Mouse (Mus musculus) frontal cortex, postnatal 10 days (tissue): ENCODE results near the gene 3110021N24Rik.
"Not testable (repeated sequence)": the region's sequence is repeated elsewhere in the genome, so short reads cannot be mapped to it uniquely, and the experiment has no call there.

Source experiments
- DNase-seq, 2 experiments: peaks; one replicate each; pipeline ENCODE4 v3.0.0; 2022; ENCODE audit warnings: low spot score in 2 of 2, mixed read lengths in 1 of 2

Gene 3110021N24Rik

DNA sequence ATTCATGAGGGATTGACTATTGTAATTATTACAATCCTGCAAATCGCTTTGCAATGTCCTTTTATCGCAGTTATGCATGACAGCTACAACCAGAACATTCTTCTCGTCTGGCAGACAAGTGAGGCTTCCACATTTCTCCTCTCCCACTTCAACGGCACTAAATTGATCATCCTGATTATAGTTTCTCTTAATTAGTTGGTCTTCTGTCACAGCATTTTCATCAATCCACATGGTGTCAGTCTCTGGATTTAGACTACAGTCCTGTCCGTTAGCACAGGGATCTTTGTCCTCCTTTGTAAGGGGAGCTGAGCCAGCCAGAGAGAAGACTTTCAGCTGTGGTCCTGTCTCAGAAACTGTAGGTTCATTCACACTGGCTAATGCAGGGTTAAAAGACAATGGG lies at the start of gene 3110021N24Rik:
TSS of gene 3110021N24Rik (plus strand) at position 301 of the 400 bp plus-strand sequence.
- DNase-seq, result no peak

DNA sequence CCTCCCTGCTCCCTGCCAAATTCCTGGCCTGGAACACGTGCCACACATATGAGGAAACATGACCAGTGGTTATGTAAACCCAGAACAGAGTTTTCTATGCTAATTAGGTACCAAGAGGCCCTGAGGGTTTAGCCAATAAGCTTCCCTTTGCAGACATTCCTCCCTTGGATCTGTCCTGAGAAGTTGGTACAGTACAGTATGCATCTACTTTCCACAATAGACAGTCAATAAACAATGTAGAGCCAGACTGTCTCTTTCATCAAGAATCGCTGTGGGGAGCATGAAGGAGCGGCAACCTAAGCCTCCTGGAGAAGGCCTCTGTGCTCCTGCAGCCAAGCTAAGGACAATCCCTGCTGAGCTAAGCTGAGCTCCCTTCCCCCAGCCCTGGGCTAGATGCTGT lies 33.3 kb upstream of the 3110021N24Rik start:
- DNase-seq, result no peak

DNA sequence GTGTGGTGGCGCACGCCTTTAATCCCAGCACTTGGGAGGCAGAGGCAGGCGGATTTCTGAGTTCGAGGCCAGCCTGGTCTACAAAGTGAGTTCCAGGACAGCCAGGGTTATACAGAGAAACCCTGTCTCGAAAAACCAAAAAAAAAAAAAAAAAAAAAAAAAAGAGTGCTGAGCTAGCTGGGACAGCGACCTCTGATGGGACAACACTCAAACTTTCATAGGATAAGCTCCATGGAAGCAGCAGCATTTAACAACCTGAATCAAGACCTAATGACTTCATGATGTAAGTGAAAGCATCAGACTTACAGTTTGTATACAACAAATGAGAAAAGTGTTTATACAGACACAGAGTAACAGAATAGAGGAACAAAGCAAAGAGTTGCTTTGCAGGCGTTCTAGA lies 32.4 kb upstream of the 3110021N24Rik start:
- DNase-seq, result not testable (repeated sequence)

DNA sequence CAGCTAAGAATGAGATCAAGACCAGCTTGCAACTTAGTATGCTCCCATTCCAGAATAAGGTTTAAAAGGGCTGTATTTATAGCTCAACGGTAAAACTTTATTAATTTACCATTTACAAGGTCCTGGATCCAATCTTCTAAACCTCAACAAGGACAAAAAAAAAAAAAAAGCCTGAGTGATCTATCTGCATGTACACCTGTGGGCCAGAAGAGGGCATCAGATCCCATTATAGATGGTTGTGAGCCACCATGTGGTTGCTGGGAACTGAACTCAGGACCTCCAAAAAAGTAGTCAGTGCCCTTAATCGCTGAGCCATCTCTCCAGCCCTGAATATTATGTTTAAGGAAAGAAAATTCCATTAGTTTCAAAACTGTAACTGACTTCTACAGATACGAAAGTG lies 29.0 kb upstream of the 3110021N24Rik start:
- no peak for DNase-seq

DNA sequence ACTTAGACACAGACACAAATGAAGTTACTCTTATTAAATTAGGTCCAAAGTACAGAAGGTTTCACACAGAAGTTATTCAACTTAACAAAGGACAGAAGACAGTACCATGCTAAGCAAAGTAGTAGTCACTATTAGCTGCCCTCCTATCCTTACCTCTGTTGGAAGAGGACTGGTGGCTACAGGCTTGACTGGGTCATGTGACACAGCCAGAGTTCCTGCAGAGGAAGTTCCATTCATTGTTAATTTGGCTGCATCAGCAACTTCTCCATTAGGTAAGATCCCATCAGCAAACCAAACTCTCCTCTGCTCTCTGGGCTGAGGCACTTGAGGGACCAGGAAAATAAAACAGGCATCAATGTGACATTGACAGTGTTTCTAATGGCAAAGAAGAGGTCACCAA lies 28.0 kb upstream of the 3110021N24Rik start:
- no peak for DNase-seq

DNA sequence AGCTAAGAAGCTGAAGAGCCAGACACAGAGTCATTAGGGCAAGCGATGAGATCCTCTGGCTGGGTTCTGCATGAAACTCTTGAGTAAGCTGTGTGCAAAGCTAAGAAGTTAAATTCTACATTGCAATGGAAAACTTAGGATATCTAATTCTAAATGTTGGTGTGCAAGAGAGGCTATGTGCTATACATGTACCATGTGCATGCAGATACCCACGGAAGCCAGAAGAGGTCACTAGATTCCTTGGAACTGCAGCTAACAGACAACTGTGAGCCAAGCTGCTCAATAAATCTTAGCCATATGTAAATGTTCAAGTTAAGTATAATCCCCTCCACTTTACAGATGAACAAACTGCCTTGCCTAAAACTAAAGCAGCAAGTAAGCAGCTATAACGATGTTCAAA lies 22.5 kb upstream of the 3110021N24Rik start:
- no peak for DNase-seq

DNA sequence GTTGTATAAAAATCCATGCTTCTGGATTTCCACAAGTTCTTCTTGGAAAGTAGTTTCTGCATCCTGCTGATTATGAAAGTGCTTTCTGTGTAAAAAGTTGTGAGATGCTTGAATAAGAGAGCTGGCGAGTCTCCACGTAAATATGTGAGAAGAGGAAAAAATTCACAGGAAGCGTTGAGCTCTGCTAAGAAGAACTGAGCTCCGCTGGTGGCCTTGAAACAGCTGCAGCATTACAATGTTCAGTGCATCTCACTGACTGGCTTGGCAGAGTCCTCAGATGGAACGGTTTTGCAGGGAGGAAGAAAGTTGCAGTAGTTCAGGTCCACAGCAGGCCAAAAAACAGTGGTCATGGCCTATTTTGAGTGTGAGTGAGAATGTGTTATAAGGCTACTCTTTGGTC lies 11.2 kb upstream of the 3110021N24Rik start:
- DNase-seq, result no peak

DNA sequence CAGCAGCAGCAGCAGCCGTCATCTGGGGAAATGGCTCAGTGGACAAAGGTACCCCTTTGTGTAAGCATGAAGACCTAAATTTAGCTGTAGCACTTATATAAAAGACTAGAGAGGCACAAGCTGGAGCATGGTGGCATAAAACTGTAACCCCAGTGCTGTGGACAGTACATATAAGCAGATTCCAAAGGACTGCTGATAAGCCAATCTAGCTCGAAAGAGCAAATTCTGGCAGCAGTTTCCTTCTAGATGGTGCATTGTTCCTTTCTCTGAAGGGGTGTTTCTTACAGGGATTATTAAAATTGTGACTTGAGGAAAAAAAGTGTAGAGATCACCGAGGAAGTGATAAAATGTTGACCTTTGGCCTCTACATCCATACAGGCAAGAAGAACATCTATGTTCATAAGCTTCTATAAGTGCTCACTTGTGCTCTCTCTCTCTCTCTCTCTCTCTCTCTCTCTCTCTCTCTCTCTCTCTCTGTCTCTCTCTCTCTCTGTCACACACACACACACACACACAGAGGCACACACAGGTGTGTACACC lies 1.9 kb downstream of the 3110021N24Rik start:
- DNase-seq, result no peak

DNA sequence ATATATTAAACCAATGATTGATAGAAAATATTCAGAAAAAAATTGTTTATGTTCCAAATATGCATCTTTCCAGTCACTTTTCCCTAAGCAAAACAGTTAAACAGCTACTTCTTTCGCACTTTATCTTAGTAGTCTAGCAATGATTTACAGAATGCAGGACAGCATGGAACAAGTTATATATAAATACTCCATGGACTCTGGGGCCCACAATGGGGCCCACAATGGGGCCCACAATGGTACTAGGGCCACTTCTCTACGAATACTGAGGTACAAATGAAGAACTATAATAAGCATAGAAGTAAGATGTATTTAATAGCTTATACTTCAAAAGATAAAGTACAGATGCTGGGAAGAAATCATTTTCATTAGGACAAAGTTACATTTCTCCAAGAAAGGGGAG lies 4.7 kb downstream of the 3110021N24Rik start:
- no peak for DNase-seq

DNA sequence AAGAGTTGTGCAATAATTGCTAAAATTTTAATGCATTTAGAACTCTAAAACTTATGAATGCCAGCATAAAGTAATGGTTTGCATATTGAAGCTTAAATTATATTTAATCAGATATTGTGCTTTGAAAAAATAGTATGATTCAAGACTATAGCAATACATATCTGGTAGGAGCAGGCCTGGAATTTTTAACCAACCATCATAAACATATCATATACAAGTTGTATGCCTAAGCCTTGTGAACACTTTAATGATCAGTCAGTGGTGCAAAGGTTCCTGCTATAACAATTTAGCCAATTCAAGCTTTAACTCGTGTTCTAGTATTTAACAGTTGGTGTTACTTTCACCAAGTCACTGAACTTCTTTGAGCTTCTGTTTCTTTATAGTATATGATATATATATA lies 11.0 kb downstream of the 3110021N24Rik start:
- no peak for DNase-seq

DNA sequence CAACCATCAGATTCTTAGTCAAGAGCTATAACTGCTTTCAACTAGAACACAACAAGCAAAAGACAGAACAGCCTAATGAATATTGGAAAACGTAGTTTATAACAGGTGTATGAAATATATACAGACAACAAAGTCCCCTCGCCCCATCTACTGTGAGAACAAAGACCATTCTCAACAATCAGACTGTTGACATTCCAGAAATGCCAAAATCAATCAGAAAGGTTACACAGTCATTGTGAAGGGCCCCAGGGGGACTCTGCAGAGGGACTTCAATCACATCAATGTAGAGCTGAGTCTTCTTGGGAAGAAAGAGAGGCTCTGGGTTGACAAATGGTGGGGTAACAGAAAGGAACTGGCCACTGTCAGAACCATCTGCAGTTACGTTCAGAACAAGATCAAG lies 12.1 kb downstream of the 3110021N24Rik start:
- DNase-seq, result no peak

DNA sequence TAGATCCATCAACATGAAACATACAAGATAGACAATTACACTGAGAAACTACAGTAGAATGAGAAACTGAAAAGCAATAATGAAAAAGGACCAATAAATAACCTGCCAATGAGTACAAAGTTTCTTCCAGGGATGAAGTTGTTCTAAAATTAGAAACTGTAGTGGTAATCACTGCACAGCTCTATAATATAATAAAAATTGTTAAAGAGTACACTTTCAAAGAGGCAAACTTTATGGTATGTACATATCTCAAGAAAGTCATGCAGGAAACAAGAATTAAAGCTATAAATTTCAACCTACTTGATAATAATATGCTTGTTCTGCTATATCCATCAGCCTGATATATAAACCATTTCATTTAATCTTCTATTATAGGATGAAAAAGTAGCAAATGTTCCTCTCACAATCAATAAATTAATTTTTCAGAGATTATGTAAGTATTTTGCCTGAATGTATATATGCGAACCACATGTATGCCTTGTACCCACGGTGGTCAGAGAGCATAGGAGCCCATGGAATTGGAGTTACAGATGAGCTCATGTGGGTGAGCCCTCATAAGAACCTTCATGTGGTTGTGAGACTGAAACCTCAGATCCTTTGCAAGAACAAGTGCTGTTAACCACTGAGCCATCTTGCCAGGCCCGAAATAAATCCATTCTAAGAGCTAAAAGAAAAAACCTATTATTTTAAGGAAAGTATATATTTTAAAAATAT lies 26.9 kb downstream of the 3110021N24Rik start:
- DNase-seq, result no peak

DNA sequence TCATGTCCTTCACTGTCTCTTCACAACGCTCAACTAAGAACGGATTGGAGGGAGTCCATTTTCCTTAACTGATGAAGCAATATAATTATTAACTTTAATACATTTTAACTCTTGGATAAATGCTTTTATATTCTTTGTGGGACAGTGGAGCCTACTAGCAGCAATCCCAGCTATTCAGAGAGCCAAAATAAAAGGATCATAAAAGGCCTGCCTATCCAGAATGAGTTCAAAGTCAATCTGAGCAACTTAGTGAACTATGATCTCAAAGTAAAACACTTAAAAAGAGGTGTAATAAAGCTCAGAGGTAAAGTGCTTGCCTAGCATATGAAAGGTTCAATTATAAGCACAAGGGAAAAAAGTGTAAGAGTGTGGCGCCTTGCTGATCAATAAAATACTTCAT lies 40.1 kb downstream of the 3110021N24Rik start:
- DNase-seq, result no peak

DNA sequence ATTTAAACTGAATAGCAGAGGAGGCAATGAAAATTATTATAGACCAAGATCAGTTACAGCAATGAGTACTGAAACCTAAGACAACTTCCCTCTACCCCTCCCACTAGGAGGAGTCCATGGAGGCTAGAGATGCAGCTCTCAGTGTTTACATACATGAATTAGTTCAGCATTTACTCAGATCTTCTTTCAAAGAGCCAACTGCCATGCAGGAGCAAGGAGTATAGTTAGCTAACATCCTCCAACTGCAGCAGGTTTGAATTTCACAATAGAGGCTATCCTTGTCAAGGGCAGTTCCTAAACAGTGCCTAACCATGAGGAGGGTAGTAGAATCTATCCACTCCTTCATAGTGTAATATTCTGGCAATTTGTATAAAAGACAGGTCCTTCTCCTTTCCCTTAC lies 49.1 kb downstream of the 3110021N24Rik start:
- DNase-seq, result no peak

DNA sequence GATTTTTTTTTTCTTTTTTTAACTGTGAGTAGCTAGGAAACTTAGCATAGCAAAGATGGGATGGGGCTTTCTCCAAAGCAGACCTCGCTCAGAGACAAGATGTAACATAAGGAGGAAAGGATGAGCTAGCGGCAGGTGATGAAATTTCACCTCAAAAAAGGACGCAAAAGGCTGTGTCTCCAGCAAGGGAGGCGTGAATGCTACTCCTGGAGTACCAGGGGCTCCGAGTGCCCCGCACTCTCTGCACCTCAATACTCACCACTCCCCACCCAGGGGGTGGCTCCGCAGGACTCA lies 60.3 kb downstream of the 3110021N24Rik start:
- peak in 1 of 2 experiments; percentile 29 for DNase-seq

DNA sequence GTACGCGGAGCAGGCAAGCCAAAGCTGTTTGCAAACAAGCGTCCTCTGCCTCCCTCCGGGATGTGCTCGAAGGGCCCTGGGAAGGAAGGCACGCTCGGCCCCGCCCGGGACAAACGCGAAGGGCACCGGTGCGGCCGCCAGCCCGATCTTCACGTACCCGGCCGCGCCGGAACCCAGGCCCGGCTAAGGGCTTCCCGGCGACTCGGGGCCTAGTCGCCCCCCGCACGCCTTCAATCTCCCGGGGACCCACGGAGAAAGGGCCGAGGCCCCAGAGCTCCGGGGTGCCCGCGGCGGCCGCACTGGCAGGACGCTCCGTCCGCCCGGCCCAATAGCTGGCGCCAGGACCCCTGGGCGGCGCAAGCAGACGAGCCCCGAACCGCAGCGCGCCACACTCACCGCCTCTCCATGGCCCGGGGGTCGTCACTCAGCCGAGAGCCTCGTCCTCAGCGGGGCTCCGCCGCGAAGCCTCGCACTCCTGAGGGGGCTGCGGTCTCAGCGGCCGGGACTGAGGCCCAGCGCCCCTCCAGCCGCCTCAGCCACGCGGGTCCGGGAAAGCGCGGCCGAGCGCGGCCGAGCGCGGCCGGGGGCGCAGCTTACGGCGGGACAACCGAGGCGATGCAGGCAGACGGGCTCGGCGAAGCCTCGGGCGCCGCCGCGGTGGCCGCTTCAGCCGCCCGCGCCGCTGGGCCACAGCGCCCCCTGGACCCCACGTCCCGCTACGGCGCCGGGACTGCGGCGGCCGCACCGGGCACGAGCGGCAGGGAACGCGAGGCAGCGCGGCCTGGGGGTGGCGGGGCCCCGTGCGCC lies 60.8 kb downstream of the 3110021N24Rik start, which contains the start of gene Zfyve9:
TSS of gene Zfyve9 (minus strand) at position 742 of the 807 bp plus-strand sequence.
- peak; percentile 41 to 81 for DNase-seq

DNA sequence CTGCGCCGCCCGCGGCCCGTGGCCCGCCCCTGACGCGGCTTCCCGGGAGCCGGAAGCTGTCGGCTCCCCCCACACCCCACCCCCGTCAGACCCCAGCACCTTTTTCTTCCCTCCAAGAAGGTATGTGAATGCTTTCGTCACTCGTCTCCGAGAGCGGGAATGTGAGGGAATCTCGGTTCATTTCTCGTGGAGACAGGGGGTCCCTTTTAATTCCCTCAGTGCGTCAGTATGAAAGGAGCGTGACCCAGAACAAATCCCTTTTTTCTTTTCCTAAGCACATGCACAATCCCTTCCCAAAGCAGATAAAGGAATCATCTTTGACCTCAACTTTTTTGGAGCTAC lies 61.4 kb downstream of the 3110021N24Rik start:
- DNase-seq, result peak in 1 of 2 experiments; percentile 11

DNA sequence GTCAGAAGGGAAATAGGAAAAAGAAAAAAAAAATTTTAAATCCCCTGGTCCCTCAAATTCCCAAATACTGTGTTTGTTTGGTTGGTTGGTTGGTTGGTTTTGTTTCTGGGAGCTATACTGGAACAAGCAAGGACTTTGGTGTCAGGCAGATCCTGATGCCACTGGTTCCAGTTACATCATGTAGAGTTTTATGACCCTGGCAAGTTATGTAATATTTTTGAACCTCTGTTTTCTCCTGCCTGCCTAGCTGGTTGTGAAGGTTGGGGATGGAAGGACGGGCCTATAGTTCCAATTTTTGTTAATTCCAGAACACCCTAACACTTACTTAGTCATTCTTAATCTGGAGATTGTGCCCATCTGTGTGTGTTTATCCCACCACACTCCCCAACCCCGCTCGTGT lies 62.1 kb downstream of the 3110021N24Rik start:
- no peak for DNase-seq

DNA sequence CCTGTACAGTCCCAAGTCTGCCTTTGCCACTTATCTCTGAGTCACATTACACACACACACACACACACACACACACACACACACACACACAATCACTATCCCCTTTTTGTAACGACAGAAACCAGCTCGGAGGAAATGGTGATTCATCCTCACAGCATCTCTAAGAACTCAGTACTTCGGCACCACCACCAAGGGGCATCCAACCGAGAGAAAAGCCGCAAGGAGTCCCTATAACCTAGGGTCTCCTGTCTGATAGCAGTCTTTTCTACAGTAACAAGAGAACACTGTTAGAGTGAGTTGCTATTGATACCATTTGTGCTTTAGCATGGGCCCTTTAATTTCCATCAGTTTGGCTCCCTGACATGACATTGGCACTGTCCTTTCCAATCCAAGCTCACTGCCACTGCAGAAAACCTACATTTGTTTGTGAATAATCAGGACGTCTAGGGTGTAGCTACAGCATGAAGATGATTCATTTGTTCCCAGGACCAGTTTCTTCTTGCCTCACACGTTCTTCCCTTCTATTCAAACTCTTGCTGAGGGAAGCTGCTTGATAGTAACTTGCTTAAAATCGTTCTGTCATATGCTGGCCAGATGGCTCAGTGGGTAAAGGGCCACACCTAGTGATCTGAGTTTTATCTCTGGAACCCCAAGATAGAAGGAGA lies 63.1 kb downstream of the 3110021N24Rik start:
- DNase-seq, result peak in 1 of 2 experiments; percentile 15

DNA sequence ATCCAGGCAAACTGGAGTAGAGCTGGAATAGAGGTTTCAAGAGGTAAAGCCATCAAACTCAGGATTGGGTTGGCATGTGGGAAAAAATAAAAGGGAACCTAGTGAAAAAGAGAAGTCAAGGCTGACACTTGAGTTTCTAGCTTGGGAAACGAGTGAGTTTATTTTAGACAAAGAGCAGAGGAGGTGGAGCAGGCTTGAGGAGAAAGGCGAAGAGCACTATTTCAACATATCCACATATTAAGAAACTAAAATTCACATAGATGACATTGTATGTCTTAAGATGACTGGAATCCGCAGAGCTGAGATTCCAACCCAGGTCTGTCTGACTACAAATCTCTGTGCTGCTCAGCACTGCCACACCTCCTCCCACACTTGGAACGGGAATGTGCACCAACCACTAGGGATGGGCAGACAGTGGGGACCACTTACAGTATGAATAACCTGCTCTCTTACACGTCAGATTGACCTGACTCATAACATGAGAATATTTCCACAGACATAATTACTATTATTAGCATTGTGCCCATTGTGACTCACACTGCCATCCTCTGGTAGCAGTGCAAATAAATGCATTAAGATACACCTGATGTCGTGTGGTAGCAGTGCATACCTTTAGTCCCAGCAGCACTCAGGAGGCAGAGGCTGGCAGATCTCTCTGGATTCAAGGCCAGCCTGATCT lies 69.9 kb downstream of the 3110021N24Rik start:
- no peak for DNase-seq

DNA sequence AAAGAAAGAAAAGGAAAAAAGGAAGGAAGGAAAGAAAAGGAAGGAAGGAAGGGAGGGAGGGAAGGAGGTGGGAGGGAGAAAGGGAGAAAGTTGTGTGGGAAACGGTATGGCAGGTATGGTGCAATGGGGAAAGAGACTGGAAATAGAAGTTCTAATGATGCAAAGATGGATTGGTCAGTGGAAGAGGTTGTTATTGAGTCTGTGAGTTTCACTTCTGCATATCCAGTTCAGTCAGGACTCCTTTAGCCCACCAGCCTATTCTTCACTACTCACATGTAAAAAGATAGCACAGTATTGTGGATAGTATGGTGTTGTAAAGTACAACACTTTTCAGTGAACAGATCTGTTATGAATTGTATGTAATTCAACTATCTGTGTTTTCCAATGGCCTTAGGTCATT lies 71.1 kb downstream of the 3110021N24Rik start:
- DNase-seq, result no peak

DNA sequence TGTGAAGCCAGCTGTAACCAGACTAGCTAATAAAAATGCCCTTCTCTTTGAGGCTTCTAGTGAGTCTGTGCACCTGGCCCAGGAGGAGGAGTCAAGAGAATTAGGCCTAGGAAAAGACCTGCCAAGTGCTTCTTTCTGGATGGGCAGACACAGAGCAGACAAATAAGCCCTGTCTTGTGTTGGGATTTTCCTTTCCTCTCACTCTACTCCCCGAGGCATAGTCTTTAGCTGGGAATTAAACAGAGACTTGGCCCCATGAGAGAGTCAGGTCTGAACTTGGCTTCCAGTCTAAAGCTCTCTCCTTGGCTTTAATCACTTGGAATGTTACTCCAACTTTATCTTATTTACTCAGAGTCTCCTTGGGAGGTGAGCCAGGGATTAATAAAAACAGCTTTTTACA lies 74.5 kb downstream of the 3110021N24Rik start:
- DNase-seq, result no peak
